Mouse (Mus musculus) heart, postnatal 0 days (tissue): ENCODE data around the gene Fry.

Experiments used
- CTCF ChIP-seq: IDR thresholded peaks from 2 replicates; pipeline ENCODE4 v1.5.1; 2016; ENCODE audit warnings: antibody characterized with exemption, control low read depth, low read depth
- EP300 ChIP-seq: IDR thresholded peaks from 2 replicates; pipeline ENCODE4 v1.6.1; 2016; ENCODE audit warnings: antibody characterized with exemption, low read depth

DNA sequence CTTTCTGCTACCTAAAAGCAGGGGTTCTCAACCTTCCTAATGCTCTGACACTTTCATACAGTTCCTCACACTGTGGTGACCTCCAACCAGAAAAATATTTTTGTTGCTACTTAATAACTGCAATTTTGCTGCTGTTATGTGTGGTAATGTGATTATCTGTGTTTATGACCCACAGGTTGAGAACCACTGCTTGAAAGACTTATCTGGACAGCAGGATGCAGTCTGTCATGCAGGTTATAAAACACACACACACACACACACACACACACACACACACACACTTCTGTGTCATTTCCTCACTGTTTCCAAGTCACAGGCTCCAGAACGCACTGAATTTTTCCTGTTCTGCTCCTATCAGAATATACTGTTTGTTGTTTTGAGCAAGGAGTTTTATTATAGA is 395.6 kb downstream of the Fry start:
- no peak for TF ChIP-seq CTCF
- no peak for TF ChIP-seq EP300
